Mouse (Mus musculus) c-Kit-positive CD71-positive TER-119-positive erythroid progenitor cells, embryonic 14.5 days (primary cell): Measurements from ENCODE around the gene Smarca1.

Experiments
- DNase-seq: peaks from one replicate; pipeline ENCODE4 v3.0.0-alpha.2; 2013; ENCODE audit warnings: low spot score

Gene Smarca1

GRCm38 (mm10) chrX:47760212-47760611, 132.6 kb downstream of the Smarca1 start:
- no peak for DNase-seq
